Mouse (Mus musculus): Measurements from ENCODE around the gene Zbtb12.

DNA sequence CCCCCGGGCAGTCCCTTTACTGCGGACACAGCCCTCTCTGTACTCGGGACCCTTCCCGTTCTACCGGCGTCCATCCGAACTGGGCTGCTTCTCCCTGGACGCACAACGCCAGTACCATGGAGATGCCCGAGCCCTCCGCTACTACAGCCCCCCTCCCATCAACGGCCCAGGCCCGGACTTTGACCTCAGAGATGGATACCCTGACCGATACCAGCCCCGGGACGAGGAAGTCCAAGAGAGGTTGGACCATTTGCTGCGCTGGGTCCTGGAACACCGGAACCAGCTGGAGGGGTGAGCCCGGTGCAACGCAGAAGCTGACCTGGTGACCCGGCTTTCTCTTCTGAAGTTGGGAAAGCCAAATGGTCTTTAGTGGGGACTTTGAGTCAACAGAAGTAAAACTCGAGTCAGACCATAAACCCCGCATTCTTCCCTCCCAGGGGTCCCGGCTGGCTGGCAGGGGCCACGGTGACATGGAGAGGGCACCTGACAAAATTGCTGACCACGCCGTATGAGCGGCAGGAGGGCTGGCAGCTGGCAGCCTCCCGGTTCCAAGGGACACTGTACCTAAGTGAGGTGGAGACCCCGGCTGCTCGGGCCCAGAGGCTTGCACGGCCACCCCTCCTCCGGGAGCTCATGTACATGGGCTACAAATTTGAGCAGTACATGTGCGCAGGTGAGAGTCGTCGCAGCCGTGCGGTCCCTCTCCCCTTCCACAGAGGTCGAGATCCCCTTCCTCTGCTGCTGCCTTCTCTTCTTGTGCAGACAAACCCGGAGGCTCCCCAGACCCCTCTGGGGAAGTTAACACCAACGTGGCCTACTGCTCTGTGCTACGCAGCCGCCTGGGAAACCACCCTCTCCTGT, 41.6 kb upstream of the Zbtb12 start:
- TF ChIP-seq EP300 (IDR thresholded peaks at IDR 0.05; ENCODE audit: low read depth in 1 of 2, low read length in 2 of 2) (no peak), MEF2A (IDR thresholded peaks at IDR 0.05; ENCODE audit: extremely low read depth, insufficient replicate concordance, low read depth, low read length, poor library complexity, severe bottlenecking) (no peak), USF1 (IDR thresholded peaks at IDR 0.05; ENCODE audit: low read depth, low read length) (no peak), RAD21 (IDR thresholded peaks at IDR 0.05; ENCODE audit: low read depth, low read length) (no peak), MAX (IDR thresholded peaks at IDR 0.05; ENCODE audit: low read length) (no peak), CTCF (IDR thresholded peaks at IDR 0.05 in 2 of 3, conservative IDR thresholded peaks at IDR 0.05 in 1 of 3; ENCODE audit: control insufficient read depth in 1 of 3, insufficient read depth in 1 of 3, low read depth in 2 of 3, low read length in 3 of 3, poor library complexity in 1 of 3, severe bottlenecking in 1 of 3) (no peak), TCF12 (IDR thresholded peaks at IDR 0.05; ENCODE audit: low read depth, low read length) (no peak), CHD1 (IDR thresholded peaks at IDR 0.05; ENCODE audit: low read depth, low read length) (no peak), MYC (IDR thresholded peaks at IDR 0.05; ENCODE audit: low read depth, low read length) (no peak), POLR2A (IDR thresholded peaks at IDR 0.05; ENCODE audit: control insufficient read depth in 1 of 2, insufficient read depth in 1 of 2, low read depth in 1 of 2, low read length in 2 of 2, poor library complexity in 1 of 2) (no peak), USF2 (IDR thresholded peaks at IDR 0.05; ENCODE audit: borderline replicate concordance in 1 of 2, insufficient read depth in 1 of 2, low read depth in 1 of 2, low read length in 2 of 2) (no peak), SIN3A (IDR thresholded peaks at IDR 0.05; ENCODE audit: low read length) (no peak), BHLHE40 (IDR thresholded peaks at IDR 0.05; ENCODE audit: borderline replicate concordance, low read depth, low read length) (no peak), POLR2AphosphoS2 (IDR thresholded peaks at IDR 0.05; ENCODE audit: low read length) (no peak)
